In the genomic region with DNA sequence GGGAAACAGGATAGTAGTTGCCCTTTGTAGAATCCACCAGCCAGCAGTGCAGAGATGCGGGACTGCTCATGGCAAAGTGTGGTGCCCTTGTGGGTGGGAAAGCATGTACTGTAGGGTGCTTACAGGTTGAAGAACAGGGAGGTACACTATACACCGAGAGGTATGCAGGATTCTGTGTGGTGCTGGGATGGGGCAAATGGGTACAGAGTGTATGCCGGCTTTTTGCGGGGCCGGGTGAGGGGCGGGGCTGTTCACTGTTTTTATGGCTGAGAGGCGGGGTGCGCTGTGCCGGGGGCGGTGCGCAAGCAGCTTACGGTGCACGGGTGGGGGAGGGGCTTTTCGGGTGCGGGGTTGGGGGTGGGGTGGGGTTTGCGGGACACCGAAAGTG, we compare ENCODE assay signal across 8 mouse cellular contexts. TPM values are rescaled to one million over a fixed set of nuclear protein-coding genes. Genes with fewer than 3 reads are reported as not detected.
A peak's percentile ranks its signal among the peaks of the same experiment; 100 is the strongest.
DNase-seq lines count a peak whose midpoint lies in the region; ATAC-seq lines count a peak whose summit lies in the region.

Mrpl23 (plus strand) TSS at position 16 of the 388 bp plus-strand sequence.

- H3K4me2 ChIP-seq in forebrain, embryonic 12.5 days = peak within 1 kb of the TSS; percentile 76
- H3K4me2 ChIP-seq in neural tube, embryonic 13.5 days = peak within 1 kb of the TSS; percentile 75

- 8% methylated on average over 14 of the region's 17 CpGs for WGBS in forebrain, embryonic 12.5 days
- 9% methylated on average over 17 of the region's 17 CpGs for WGBS in limb, embryonic 10.5 days
- 5% methylated on average over 17 of the region's 17 CpGs for WGBS in neural tube, embryonic 13.5 days

- DNase-seq in frontal cortex, adult 2 months (ENCODE audit: extremely low spot score in 1 of 2, low spot score in 1 of 2) = no peak
- DNase-seq in frontal cortex, postnatal 14 days (ENCODE audit: low spot score in 2 of 2) = no peak
- no peak for DNase-seq in limb, embryonic 10.5 days (ENCODE audit: low spot score)
- DNase-seq in right cerebral cortex, adult 2 months (ENCODE audit: low spot score in 2 of 2) = no peak
- no peak for DNase-seq in gastrocnemius, adult 8-10 months (ENCODE audit: low spot score in 2 of 2)

- H3K27ac ChIP-seq in forebrain, embryonic 12.5 days = peak within 1 kb of the TSS; percentile 86
- peak within 1 kb of the TSS; percentile 98 for H3K27ac ChIP-seq in limb, embryonic 10.5 days
- peak within 1 kb of the TSS; percentile 80 for H3K27ac ChIP-seq in neural tube, embryonic 13.5 days (replicated peaks)

- peak; percentile 35 for ATAC-seq in CD4-positive, CD25-positive, alpha-beta regulatory T cell, adult 4 months
- ATAC-seq in forebrain, embryonic 12.5 days (ENCODE audit: low FRiP score) = peak; percentile 72
- ATAC-seq in neural tube, embryonic 13.5 days (ENCODE audit: low read depth) = peak; percentile 80

- H3K27me3 ChIP-seq in forebrain, embryonic 12.5 days = peaks cover 7% of the 10 kb centered on the region; the same call in 1 of the 2 replicates
- no peaks in the 10 kb centered on the region for H3K27me3 ChIP-seq in limb, embryonic 10.5 days (ENCODE audit: low read depth, poor library complexity, severe bottlenecking)
- H3K27me3 ChIP-seq in neural tube, embryonic 13.5 days = peaks cover 6% of the 10 kb centered on the region; the same call in 1 of the 2 replicates

- peak within 1 kb of the TSS; percentile 76 for H3K4me3 ChIP-seq in forebrain, embryonic 12.5 days (replicated peaks)
- peak within 1 kb of the TSS; percentile 71 for H3K4me3 ChIP-seq in limb, embryonic 10.5 days
- peak within 1 kb of the TSS; percentile 77 for H3K4me3 ChIP-seq in neural tube, embryonic 13.5 days

- peaks cover 4% of the 10 kb centered on the region for H3K36me3 ChIP-seq in forebrain, embryonic 12.5 days (replicated peaks)
- peaks cover 16% of the 10 kb centered on the region for H3K36me3 ChIP-seq in limb, embryonic 10.5 days
- H3K36me3 ChIP-seq in neural tube, embryonic 13.5 days = peaks cover 7% of the 10 kb centered on the region; the same call in 1 of the 2 replicates

- H3K9me3 ChIP-seq in forebrain, embryonic 12.5 days = no peaks in the 10 kb centered on the region
- no peaks in the 10 kb centered on the region for H3K9me3 ChIP-seq in limb, embryonic 10.5 days (replicated peaks)
- no peaks in the 10 kb centered on the region for H3K9me3 ChIP-seq in neural tube, embryonic 13.5 days

- peak within 1 kb of the TSS; percentile 82 for H3K9ac ChIP-seq in forebrain, embryonic 12.5 days
- peak within 1 kb of the TSS; percentile 85 for H3K9ac ChIP-seq in neural tube, embryonic 13.5 days

- H3K4me1 ChIP-seq in forebrain, embryonic 12.5 days = peaks cover 21% of the 10 kb centered on the region
- H3K4me1 ChIP-seq in limb, embryonic 10.5 days = peaks cover 61% of the 10 kb centered on the region
- peaks cover 21% of the 10 kb centered on the region for H3K4me1 ChIP-seq in neural tube, embryonic 13.5 days (replicated peaks)

RNA-seq across cellular contexts. Expression of gene Mrpl23, which starts in this region (rescaled TPM):
- polyA plus RNA-seq in frontal cortex, adult 2 months (2012; rRNA removed) = 81.6 and 81.9 TPM in 2 replicates
- polyA plus RNA-seq in CD4-positive, CD25-positive, alpha-beta regulatory T cell, adult 4 months (2017; shearing (Covaris generic)) = 1 to 10 TPM; 2.6 to 3.0 TPM
- 10.8 and 15.9 TPM in 2 replicates for polyA plus RNA-seq in forebrain, embryonic 12.5 days (2016; fragmentation: Nextera tagmentation; extraction: Ambion mirVana)
- 25.9 and 33.7 TPM in 2 replicates for polyA plus RNA-seq in limb, embryonic 10.5 days (2016; fragmentation: Nextera tagmentation; extraction: Ambion mirVana)
- polyA plus RNA-seq in neural tube, embryonic 13.5 days (2015; fragmentation: Nextera tagmentation; extraction: Ambion mirVana) = 14.0 and 14.8 TPM in 2 replicates
- total RNA-seq in gastrocnemius, adult 8-10 months (2022) = 1 to 10 TPM; 1.0 to 5.1 (median 3.1) TPM
